Mouse (Mus musculus): ENCODE data around the gene Lrrc20. TPM values are rescaled to one million over a fixed set of nuclear protein-coding genes. Genes with fewer than 3 reads are reported as not detected.

Gene Lrrc20
- polyA plus RNA-seq, 1 experiment from 2014 or later = 5.1 TPM

- peaks cover 2% of the 10 kb centered on the region; the same call in 1 of the 2 replicates for H3K9me3 ChIP-seq (replicated peaks; ENCODE audit: control insufficient read depth, low read length)
- no peak overlapping the region for H3K9ac ChIP-seq (ENCODE audit: low read depth, low read length)
- H3K27ac ChIP-seq (ENCODE audit: low read length) = no peak overlapping the region
- 56% methylated on average over 12 of the region's 12 CpGs for WGBS (ENCODE audit: insufficient replicate concordance)
- no peaks in the 10 kb centered on the region for H3K36me3 ChIP-seq (ENCODE audit: control insufficient read depth, insufficient read depth)
- peaks cover 21% of the 10 kb centered on the region for H3K4me1 ChIP-seq (ENCODE audit: control insufficient read depth, low read depth, low read length)
- no peaks in the 10 kb centered on the region for H3K27me3 ChIP-seq (ENCODE audit: control insufficient read depth, insufficient read depth, low read depth, low read length)
- no peak for ATAC-seq (ENCODE audit: low read depth)
- no peak overlapping the region for H3K4me2 ChIP-seq (ENCODE audit: low read depth, low read length)
- H3K4me3 ChIP-seq (ENCODE audit: low read depth, low read length) = no peak overlapping the region
Observed at GRCm38 (mm10) chr10:61517296-61518071, 41.9 kb downstream of the Lrrc20 start.

GRCm38 (mm10) chr10:61518320-61518719, 42.7 kb downstream of the Lrrc20 start:
- H3K4me3 ChIP-seq (ENCODE audit: low read depth, low read length) = no peak overlapping the region
- H3K27me3 ChIP-seq (ENCODE audit: control insufficient read depth, insufficient read depth, low read depth, low read length) = no peaks in the 10 kb centered on the region
- peaks cover 2% of the 10 kb centered on the region; the same call in 1 of the 2 replicates for H3K9me3 ChIP-seq (replicated peaks; ENCODE audit: control insufficient read depth, low read length)
- H3K36me3 ChIP-seq (ENCODE audit: control insufficient read depth, insufficient read depth) = no peaks in the 10 kb centered on the region
- no peak overlapping the region for H3K27ac ChIP-seq (ENCODE audit: low read length)
- H3K9ac ChIP-seq (ENCODE audit: low read depth, low read length) = no peak overlapping the region
- peaks cover 21% of the 10 kb centered on the region for H3K4me1 ChIP-seq (ENCODE audit: control insufficient read depth, low read depth, low read length)
- 82% methylated on average over 9 of the region's 9 CpGs for WGBS (ENCODE audit: insufficient replicate concordance)
- no peak for ATAC-seq (ENCODE audit: low read depth)
- H3K4me2 ChIP-seq (ENCODE audit: low read depth, low read length) = no peak overlapping the region

GRCm38 (mm10) chr10:61519491-61519890, 43.9 kb downstream of the Lrrc20 start:
- H3K27me3 ChIP-seq (ENCODE audit: control insufficient read depth, insufficient read depth, low read depth, low read length) = no peaks in the 10 kb centered on the region
- 45% methylated on average over 2 of the region's 2 CpGs for WGBS (ENCODE audit: insufficient replicate concordance)
- no peak for ATAC-seq (ENCODE audit: low read depth)

GRCm38 (mm10) chr10:61520714-61521113, 45.1 kb downstream of the Lrrc20 start:
- H3K27ac ChIP-seq (ENCODE audit: low read length) = no peak overlapping the region
- 79% methylated on average over 6 of the region's 6 CpGs for WGBS (ENCODE audit: insufficient replicate concordance)
- no peaks in the 10 kb centered on the region for H3K36me3 ChIP-seq (ENCODE audit: control insufficient read depth, insufficient read depth)
- peaks cover 21% of the 10 kb centered on the region for H3K4me1 ChIP-seq (ENCODE audit: control insufficient read depth, low read depth, low read length)
- H3K27me3 ChIP-seq (ENCODE audit: control insufficient read depth, insufficient read depth, low read depth, low read length) = no peaks in the 10 kb centered on the region
- no peak overlapping the region for H3K9ac ChIP-seq (ENCODE audit: low read depth, low read length)
- no peak overlapping the region for H3K4me3 ChIP-seq (ENCODE audit: low read depth, low read length)
- ATAC-seq (ENCODE audit: low read depth) = no peak
- no peak overlapping the region for H3K4me2 ChIP-seq (ENCODE audit: low read depth, low read length)
- peaks cover 2% of the 10 kb centered on the region; the same call in 1 of the 2 replicates for H3K9me3 ChIP-seq (replicated peaks; ENCODE audit: control insufficient read depth, low read length)

More at GRCm38 (mm10) chr10:61519491-61519890, 43.9 kb downstream of the Lrrc20 start:
- Histone ChIP-seq H3K4me2 (ENCODE audit: low read depth, low read length) (no peak overlapping the region), H3K9me3 (replicated peaks; ENCODE audit: control insufficient read depth, low read length) (peaks cover 2% of the 10 kb centered on the region; the same call in 1 of the 2 replicates), H3K4me3 (ENCODE audit: low read depth, low read length) (no peak overlapping the region), H3K36me3 (ENCODE audit: control insufficient read depth, insufficient read depth) (no peaks in the 10 kb centered on the region), H3K4me1 (ENCODE audit: control insufficient read depth, low read depth, low read length) (peaks cover 21% of the 10 kb centered on the region), H3K9ac (ENCODE audit: low read depth, low read length) (no peak overlapping the region), H3K27ac (ENCODE audit: low read length) (no peak overlapping the region)

GRCm38 (mm10) chr10:61530936-61531335, 55.3 kb downstream of the Lrrc20 start:
- no peak overlapping the region for H3K4me2 ChIP-seq (ENCODE audit: low read depth, low read length)
- no peaks in the 10 kb centered on the region for H3K9me3 ChIP-seq (replicated peaks; ENCODE audit: control insufficient read depth, low read length)
- no peak overlapping the region for H3K9ac ChIP-seq (ENCODE audit: low read depth, low read length)
- no peak overlapping the region for H3K4me3 ChIP-seq (ENCODE audit: low read depth, low read length)
- ATAC-seq (ENCODE audit: low read depth) = no peak
- no peaks in the 10 kb centered on the region for H3K27me3 ChIP-seq (ENCODE audit: control insufficient read depth, insufficient read depth, low read depth, low read length)
- peaks cover 21% of the 10 kb centered on the region for H3K4me1 ChIP-seq (ENCODE audit: control insufficient read depth, low read depth, low read length)
- WGBS (ENCODE audit: insufficient replicate concordance) = 74% methylated on average over 3 of the region's 3 CpGs
- no peaks in the 10 kb centered on the region for H3K36me3 ChIP-seq (ENCODE audit: control insufficient read depth, insufficient read depth)
- H3K27ac ChIP-seq (ENCODE audit: low read length) = no peak overlapping the region

- Histone ChIP-seq H3K36me3 (ENCODE audit: control insufficient read depth, insufficient read depth) (no peaks in the 10 kb centered on the region), H3K4me1 (ENCODE audit: control insufficient read depth, low read depth, low read length) (peaks cover 30% of the 10 kb centered on the region), H3K9ac (ENCODE audit: low read depth, low read length) (no peak overlapping the region), H3K27ac (ENCODE audit: low read length) (no peak overlapping the region), H3K27me3 (ENCODE audit: control insufficient read depth, insufficient read depth, low read depth, low read length) (no peaks in the 10 kb centered on the region), H3K9me3 (replicated peaks; ENCODE audit: control insufficient read depth, low read length) (no peaks in the 10 kb centered on the region), H3K4me2 (ENCODE audit: low read depth, low read length) (no peak overlapping the region), H3K4me3 (ENCODE audit: low read depth, low read length) (no peak overlapping the region)
- 89% methylated on average over 7 of the region's 7 CpGs for WGBS (ENCODE audit: insufficient replicate concordance)
- ATAC-seq (ENCODE audit: low read depth) = no peak
Observed at GRCm38 (mm10) chr10:61533285-61533684, 57.7 kb downstream of the Lrrc20 start.

- 73% methylated on average over 3 of the region's 3 CpGs for WGBS (ENCODE audit: insufficient replicate concordance)
- no peaks in the 10 kb centered on the region for H3K36me3 ChIP-seq (ENCODE audit: control insufficient read depth, insufficient read depth)
- H3K9ac ChIP-seq (ENCODE audit: low read depth, low read length) = no peak overlapping the region
- H3K9me3 ChIP-seq (replicated peaks; ENCODE audit: control insufficient read depth, low read length) = no peaks in the 10 kb centered on the region
- H3K27ac ChIP-seq (ENCODE audit: low read length) = no peak overlapping the region
- H3K4me3 ChIP-seq (ENCODE audit: low read depth, low read length) = no peak overlapping the region
- peak; percentile 86 for ATAC-seq (ENCODE audit: low read depth)
- H3K27me3 ChIP-seq (ENCODE audit: control insufficient read depth, insufficient read depth, low read depth, low read length) = no peaks in the 10 kb centered on the region
- H3K4me1 ChIP-seq (ENCODE audit: control insufficient read depth, low read depth, low read length) = peaks cover 30% of the 10 kb centered on the region
- 0 out of 2 replicates have a peak overlapping the region, but pooled peaks have one; percentile 20 for H3K4me2 ChIP-seq (ENCODE audit: low read depth, low read length)
Observed at GRCm38 (mm10) chr10:61534371-61535101, 58.9 kb downstream of the Lrrc20 start.

GRCm38 (mm10) chr10:61535441-61535840, 59.8 kb downstream of the Lrrc20 start:
- H3K9ac ChIP-seq (ENCODE audit: low read depth, low read length) = no peak overlapping the region
- no peak overlapping the region for H3K4me3 ChIP-seq (ENCODE audit: low read depth, low read length)
- H3K27me3 ChIP-seq (ENCODE audit: control insufficient read depth, insufficient read depth, low read depth, low read length) = no peaks in the 10 kb centered on the region
- no peak overlapping the region for H3K4me2 ChIP-seq (ENCODE audit: low read depth, low read length)
- H3K9me3 ChIP-seq (replicated peaks; ENCODE audit: control insufficient read depth, low read length) = no peaks in the 10 kb centered on the region
- H3K27ac ChIP-seq (ENCODE audit: low read length) = no peak overlapping the region
- no peaks in the 10 kb centered on the region for H3K36me3 ChIP-seq (ENCODE audit: control insufficient read depth, insufficient read depth)
- WGBS (ENCODE audit: insufficient replicate concordance) = 78% methylated on average over 4 of the region's 4 CpGs
- H3K4me1 ChIP-seq (ENCODE audit: control insufficient read depth, low read depth, low read length) = peaks cover 30% of the 10 kb centered on the region
- ATAC-seq (ENCODE audit: low read depth) = no peak
